In genomic region chr16:97751884-97752283, GRCm38 (mm10) we compare ENCODE assay signal across 9 mouse cellular contexts. TPM values are rescaled to one million over a fixed set of nuclear protein-coding genes. Genes with fewer than 3 reads are reported as not detected.
DNase-seq lines count a peak whose midpoint lies in the region; ATAC-seq and TF ChIP-seq lines count a peak whose summit lies in the region.
"Had no signal": no experiment of that assay in that cellular context is flagged by ENCODE, and none has a peak within 500 bp of the region (broad histone marks: within the 10 kb centered on the region; RNA-seq: fewer than 3 reads in every experiment).

No protein-coding gene starts in this region.

- H3K4me1 ChIP-seq in kidney, adult 2 months (ENCODE audit: control insufficient read depth, insufficient read depth, low read length), result peaks cover 10% of the 10 kb centered on the region
- no peaks in the 10 kb centered on the region for H3K4me1 ChIP-seq in kidney, embryonic 14.5 days (ENCODE audit: control insufficient read depth, insufficient read depth, low read length)
- H3K4me1 ChIP-seq in embryonic facial prominence, embryonic 11.5 days (ENCODE audit: control insufficient read depth, insufficient read depth, low read length), result no peaks in the 10 kb centered on the region
- peaks cover 38% of the 10 kb centered on the region for H3K4me1 ChIP-seq in small intestine, adult 2 months (ENCODE audit: control insufficient read depth, insufficient read depth, insufficient read length, low read length)
- H3K4me1 ChIP-seq in midbrain, embryonic 10.5 days, result no peaks in the 10 kb centered on the region
- no peaks in the 10 kb centered on the region for H3K4me1 ChIP-seq in midbrain, embryonic 16.5 days (ENCODE audit: control insufficient read depth, insufficient read depth, low read length)
- H3K4me1 ChIP-seq: midbrain, embryonic 12.5 days had no signal

- H3K9ac ChIP-seq in kidney, embryonic 14.5 days (ENCODE audit: low read depth, low read length), result no peak overlapping the region
- H3K9ac ChIP-seq in embryonic facial prominence, embryonic 11.5 days (replicated peaks; ENCODE audit: low read length), result no peak overlapping the region
- H3K9ac ChIP-seq in midbrain, embryonic 16.5 days (ENCODE audit: low read depth, low read length), result no peak overlapping the region
- H3K9ac ChIP-seq: midbrain, embryonic 12.5 days had no signal

- peak; percentile 90 for DNase-seq in kidney, adult 2 months
- DNase-seq in embryonic facial prominence, embryonic 11.5 days (ENCODE audit: low spot score), result peak; percentile 57
- peak; percentile 78 to 91 for DNase-seq in kidney, postnatal 36 days
- no peak for DNase-seq in midbrain, embryonic 10.5 days (ENCODE audit: low spot score)
- no peak for DNase-seq in right cerebral cortex, adult 2 months (ENCODE audit: low spot score in 2 of 2)

- H3K4me3 ChIP-seq in kidney, adult 2 months (ENCODE audit: insufficient read depth, low read depth, low read length), result no peak overlapping the region
- H3K4me3 ChIP-seq in kidney, embryonic 14.5 days (ENCODE audit: low read length), result no peak overlapping the region
- H3K4me3 ChIP-seq in embryonic facial prominence, embryonic 11.5 days (ENCODE audit: low read depth, low read length), result no peak overlapping the region
- no peak overlapping the region for H3K4me3 ChIP-seq in small intestine, adult 2 months (ENCODE audit: low read depth, low read length)
- H3K4me3 ChIP-seq in midbrain, embryonic 10.5 days, result no peak overlapping the region
- no peak overlapping the region for H3K4me3 ChIP-seq in midbrain, embryonic 16.5 days (ENCODE audit: low read depth, low read length)
- H3K4me3 ChIP-seq: midbrain, embryonic 12.5 days had no signal

- H3K4me2 ChIP-seq in kidney, embryonic 14.5 days (replicated peaks; ENCODE audit: low read depth, low read length), result no peak overlapping the region
- no peak overlapping the region for H3K4me2 ChIP-seq in embryonic facial prominence, embryonic 11.5 days (ENCODE audit: low read depth, low read length)
- H3K4me2 ChIP-seq in midbrain, embryonic 16.5 days (ENCODE audit: low read length), result no peak overlapping the region
- H3K4me2 ChIP-seq: midbrain, embryonic 12.5 days had no signal

- no peaks in the 10 kb centered on the region; the same call in 1 of the 2 replicates for H3K36me3 ChIP-seq in kidney, adult 2 months (ENCODE audit: control insufficient read depth, insufficient read depth, low read length)
- H3K36me3 ChIP-seq in kidney, embryonic 14.5 days (ENCODE audit: control insufficient read depth, insufficient read depth, low read length), result no peaks in the 10 kb centered on the region; the same call in 1 of the 2 replicates
- H3K36me3 ChIP-seq in embryonic facial prominence, embryonic 11.5 days (replicated peaks; ENCODE audit: control insufficient read depth, insufficient read depth, low read depth, low read length), result no peaks in the 10 kb centered on the region
- H3K36me3 ChIP-seq in small intestine, adult 2 months (ENCODE audit: control insufficient read depth, insufficient read depth, low read length), result peaks cover 35% of the 10 kb centered on the region
- no peaks in the 10 kb centered on the region for H3K36me3 ChIP-seq in midbrain, embryonic 10.5 days
- no peaks in the 10 kb centered on the region for H3K36me3 ChIP-seq in midbrain, embryonic 16.5 days (ENCODE audit: control insufficient read depth, insufficient read depth, low read length)
- H3K36me3 ChIP-seq: midbrain, embryonic 12.5 days had no signal

- 38% methylated on average over 8 of the region's 8 CpGs for WGBS in kidney, adult 2 months
- WGBS in kidney, embryonic 14.5 days, result 52% methylated on average over 8 of the region's 8 CpGs
- WGBS in embryonic facial prominence, embryonic 11.5 days, result 71% methylated on average over 8 of the region's 8 CpGs
- 9% methylated on average over 8 of the region's 8 CpGs for WGBS in small intestine, adult 2 months
- 89% methylated on average over 8 of the region's 8 CpGs for WGBS in midbrain, embryonic 10.5 days
- 91% methylated on average over 8 of the region's 8 CpGs for WGBS in midbrain, embryonic 16.5 days

- no peak for ATAC-seq in kidney, embryonic 14.5 days (ENCODE audit: low FRiP score, low TSS enrichment)
- ATAC-seq in embryonic facial prominence, embryonic 11.5 days (replicated peaks; ENCODE audit: insufficient number of reproducible peaks, low FRiP score, low TSS enrichment, low read depth), result no peak
- no peak for ATAC-seq in midbrain, embryonic 16.5 days

- TF ChIP-seq POLR2A in kidney, adult 2 months (IDR thresholded peaks at IDR 0.05; ENCODE audit: low read depth, low read length), result no peak
- TF ChIP-seq POLR2A in small intestine, adult 2 months (IDR thresholded peaks at IDR 0.05; ENCODE audit: low read depth, low read length), result no peak

- H3K9me3 ChIP-seq in kidney, embryonic 14.5 days (ENCODE audit: control insufficient read depth, low read length), result no peaks in the 10 kb centered on the region
- H3K9me3 ChIP-seq in embryonic facial prominence, embryonic 11.5 days (replicated peaks; ENCODE audit: control insufficient read depth, low read length), result no peaks in the 10 kb centered on the region
- H3K9me3 ChIP-seq in midbrain, embryonic 10.5 days (replicated peaks), result no peaks in the 10 kb centered on the region
- H3K9me3 ChIP-seq in midbrain, embryonic 16.5 days (replicated peaks; ENCODE audit: control insufficient read depth, low read length, poor library complexity, severe bottlenecking), result no peaks in the 10 kb centered on the region
- H3K9me3 ChIP-seq: midbrain, embryonic 12.5 days had no signal

- H3K27ac ChIP-seq in kidney, adult 2 months (ENCODE audit: insufficient read depth, low read depth, low read length), result peak overlapping the region; percentile 17; the same call in 1 of the 2 replicates
- H3K27ac ChIP-seq in kidney, embryonic 14.5 days (ENCODE audit: low read depth, low read length), result no peak overlapping the region
- H3K27ac ChIP-seq in embryonic facial prominence, embryonic 11.5 days (replicated peaks; ENCODE audit: low read depth, low read length), result no peak overlapping the region
- peak overlapping the region; percentile 76 for H3K27ac ChIP-seq in small intestine, adult 2 months (ENCODE audit: insufficient read depth, low read depth, low read length)
- H3K27ac ChIP-seq in midbrain, embryonic 10.5 days (replicated peaks), result no peak overlapping the region
- H3K27ac ChIP-seq in midbrain, embryonic 16.5 days (ENCODE audit: low read length), result no peak overlapping the region
- H3K27ac ChIP-seq: midbrain, embryonic 12.5 days had no signal

- TF ChIP-seq CTCF in kidney, adult 2 months (conservative IDR thresholded peaks at IDR 0.05; ENCODE audit: insufficient read depth, insufficient read length, low read depth, low read length), result no peak
- no peak for TF ChIP-seq CTCF in small intestine, adult 2 months (IDR thresholded peaks at IDR 0.05; ENCODE audit: extremely low read depth, insufficient read length, insufficient replicate concordance, low read depth, low read length)

- no peaks in the 10 kb centered on the region for H3K27me3 ChIP-seq in kidney, adult 2 months (replicated peaks; ENCODE audit: control insufficient read depth, insufficient read depth, low read length)
- no peaks in the 10 kb centered on the region for H3K27me3 ChIP-seq in kidney, embryonic 14.5 days (ENCODE audit: control insufficient read depth, insufficient read depth, low read length)
- H3K27me3 ChIP-seq in embryonic facial prominence, embryonic 11.5 days (ENCODE audit: control insufficient read depth, insufficient read depth, low read length), result no peaks in the 10 kb centered on the region
- H3K27me3 ChIP-seq in small intestine, adult 2 months (ENCODE audit: control insufficient read depth, insufficient read depth, low read length), result no peaks in the 10 kb centered on the region
- no peaks in the 10 kb centered on the region for H3K27me3 ChIP-seq in midbrain, embryonic 10.5 days (ENCODE audit: low read depth, poor library complexity, severe bottlenecking)
- H3K27me3 ChIP-seq in midbrain, embryonic 16.5 days (ENCODE audit: control insufficient read depth, insufficient read depth, low read depth, low read length), result no peaks in the 10 kb centered on the region
- H3K27me3 ChIP-seq: midbrain, embryonic 12.5 days had no signal

RNA-seq across cellular contexts. Expression of gene Ripk4, which starts 11.7 kb away (rescaled TPM):
- 12.8 and 14.4 TPM in 2 replicates for polyA plus RNA-seq in kidney, adult 2 months (2012; rRNA removed)
- 4.6 and 7.7 TPM in 2 replicates for polyA plus RNA-seq in kidney, embryonic 14.5 days (2014; fragmentation: Nextera tagmentation; extraction: Ambion mirVana)
- 5.9 and 6.4 TPM in 2 replicates for polyA plus RNA-seq in embryonic facial prominence, embryonic 11.5 days (2014; fragmentation: Nextera tagmentation; extraction: Ambion mirVana)
- polyA plus RNA-seq in small intestine, adult 2 months (2012; rRNA removed), result 12.5 and 12.6 TPM in 2 replicates
- 1.1 and 1.5 TPM in 2 replicates for polyA plus RNA-seq in midbrain, embryonic 10.5 days (2016; fragmentation: Nextera tagmentation; extraction: Ambion mirVana)
- polyA plus RNA-seq in midbrain, embryonic 16.5 days (2015; fragmentation: Nextera tagmentation; extraction: Ambion mirVana), result 0.67 and 0.79 TPM in 2 replicates

Comparison
In these comparisons a context has a peak if more than half of its experiments do, and no peak if none do; other contexts are left out.
1. H3K27ac ChIP-seq: peak in kidney, adult 2 months (single experiment) and small intestine, adult 2 months (single experiment); none in kidney, embryonic 14.5 days (single experiment), embryonic facial prominence, embryonic 11.5 days (single experiment), midbrain, embryonic 10.5 days (single experiment) and midbrain, embryonic 16.5 days (single experiment).
2. DNase-seq: peak in kidney, adult 2 months (single experiment), embryonic facial prominence, embryonic 11.5 days (single experiment) and kidney, postnatal 36 days (2 of 2); none in midbrain, embryonic 10.5 days (single experiment) and right cerebral cortex, adult 2 months (0 of 2).